Mouse (Mus musculus) liver, adult 2 months (tissue): ENCODE measurements around the gene Phlda3. TPM values are rescaled to one million over a fixed set of nuclear protein-coding genes. Genes with fewer than 3 reads are reported as not detected.

Source experiments
- DNase-seq: peaks from one replicate; pipeline ENCODE4 v3.0.0-alpha.2; 2011; ENCODE audit warnings: low read depth, low spot score; ENCODE audit errors: extremely low read depth
- H3K27ac ChIP-seq: fragments of 200-500 bp; replicated peaks from 2 replicates; pipeline ENCODE4 v1.5.1; 2012; ENCODE audit warnings: low read depth, mild to moderate bottlenecking, control low read depth, inconsistent platforms, low read length; ENCODE audit not compliant: insufficient read depth
- H3K27me3 ChIP-seq: fragments of 200-500 bp; 2 replicates; pipeline ENCODE4 v1.6.1; 2012; ENCODE audit warnings: mild to moderate bottlenecking, moderate library complexity, low read length, inconsistent platforms; ENCODE audit not compliant: control insufficient read depth, insufficient read depth
- H3K36me3 ChIP-seq: fragments of 200-500 bp; 2 replicates; pipeline ENCODE4 v1.6.1; 2012; ENCODE audit warnings: low read length, inconsistent platforms; ENCODE audit not compliant: control insufficient read depth, insufficient read depth
- H3K4me1 ChIP-seq: fragments of 200-500 bp; 2 replicates; pipeline ENCODE4 v1.6.1; 2011; ENCODE audit warnings: low read length; ENCODE audit not compliant: control insufficient read depth, insufficient read depth
- H3K4me3 ChIP-seq: fragments of 200-500 bp; 2 replicates; pipeline ENCODE4 v1.5.1; 2011; ENCODE audit warnings: low read depth, mild to moderate bottlenecking, control low read depth, low read length, moderate library complexity; ENCODE audit not compliant: insufficient read depth
- H3K79me2 ChIP-seq: fragments of 200-500 bp; 2 replicates; pipeline ENCODE4 v1.6.1; 2012; ENCODE audit warnings: inconsistent platforms, mild to moderate bottlenecking, low read length, moderate library complexity; ENCODE audit not compliant: control insufficient read depth, insufficient read depth
- H3K9ac ChIP-seq: fragments of 200-500 bp; 2 replicates; pipeline ENCODE4 v1.6.1; 2012; ENCODE audit warnings: low read depth, mild to moderate bottlenecking, control low read depth, inconsistent platforms, low read length
- CTCF ChIP-seq: fragments of 200-500 bp; IDR thresholded peaks from 2 replicates; pipeline ENCODE4 v1.5.1; 2011; ENCODE audit warnings: low read depth, low read length, control low read depth
- POLR2A ChIP-seq: fragments of 200-500 bp; IDR thresholded peaks from 2 replicates; pipeline ENCODE4 v1.6.1; 2011; ENCODE audit warnings: low read length, control low read depth; ENCODE audit not compliant: insufficient read depth; ENCODE audit errors: extremely low read depth
- WGBS: fragments of 180-500 bp; shearing (Covaris S2); methylation state at CpG from one replicate; pipeline ENCODE4 v1.1.7; 2018; 5-methylcytosine and 5-hydroxymethylcytosine counted together
- polyA plus RNA-seq: library from polyadenylated mRNA; depleted of rRNA; stranded (reverse); fragments of >200 nt; gene quantifications from 2 replicates; pipeline ENCODE4 v1.2.3, GENCODE M21; 2012
- total RNA-seq: library from RNA; depleted of rRNA; stranded (reverse); fragments of >200 nt; gene quantifications from 2 replicates; pipeline ENCODE4 v1.2.3, GENCODE M21; 2014

The Phlda3 gene
- total and polyA plus RNA-seq, 2 experiments = 1.7 to 1.8 TPM

GRCm38 (mm10) chr1:135778780-135779535 is 13.0 kb downstream of the Phlda3 start, which contains the start of gene Tnni1:
Tnni1 (plus strand) TSS chr1:135779434.
- Histone ChIP-seq H3K79me2 (no peaks in the 10 kb centered on the region), H3K27ac (no peak within 1 kb of the TSS), H3K36me3 (no peaks in the 10 kb centered on the region), H3K4me3 (no peak within 1 kb of the TSS), H3K27me3 (no peaks in the 10 kb centered on the region), H3K9ac (no peak within 1 kb of the TSS), H3K4me1 (no peaks in the 10 kb centered on the region; the same call in 1 of the 2 replicates)
- TF ChIP-seq CTCF (no peak), POLR2A (no peak)
- no peak for DNase-seq
- 33% methylated on average over 22 of the region's 22 CpGs for whole genome bisulfite sequencing

- H3K4me3 ChIP-seq = no peak overlapping the region
- H3K4me1 ChIP-seq = no peaks in the 10 kb centered on the region; the same call in 1 of the 2 replicates
- H3K9ac ChIP-seq = no peak overlapping the region
- no peaks in the 10 kb centered on the region for H3K79me2 ChIP-seq
- no peaks in the 10 kb centered on the region for H3K36me3 ChIP-seq
- no peak for DNase-seq
- no peaks in the 10 kb centered on the region for H3K27me3 ChIP-seq
- WGBS = 69% methylated on average over 4 of the region's 4 CpGs
- no peak overlapping the region for H3K27ac ChIP-seq
- TF ChIP-seq POLR2A (no peak), CTCF (no peak)
These were observed 14.7 kb downstream of the Phlda3 start for GRCm38 (mm10) chr1:135780649-135781048.

- Histone ChIP-seq H3K27me3 (no peaks in the 10 kb centered on the region), H3K36me3 (no peaks in the 10 kb centered on the region), H3K27ac (no peak overlapping the region), H3K79me2 (no peaks in the 10 kb centered on the region), H3K9ac (no peak overlapping the region), H3K4me1 (no peaks in the 10 kb centered on the region; the same call in 1 of the 2 replicates), H3K4me3 (no peak overlapping the region)
- DNase-seq = peak; percentile 18
- TF ChIP-seq POLR2A (no peak), CTCF (peak; percentile 94)
- 20% methylated on average over 13 of the region's 13 CpGs for WGBS
These were observed 15.3 kb downstream of the Phlda3 start for GRCm38 (mm10) chr1:135781220-135781619.

DNA sequence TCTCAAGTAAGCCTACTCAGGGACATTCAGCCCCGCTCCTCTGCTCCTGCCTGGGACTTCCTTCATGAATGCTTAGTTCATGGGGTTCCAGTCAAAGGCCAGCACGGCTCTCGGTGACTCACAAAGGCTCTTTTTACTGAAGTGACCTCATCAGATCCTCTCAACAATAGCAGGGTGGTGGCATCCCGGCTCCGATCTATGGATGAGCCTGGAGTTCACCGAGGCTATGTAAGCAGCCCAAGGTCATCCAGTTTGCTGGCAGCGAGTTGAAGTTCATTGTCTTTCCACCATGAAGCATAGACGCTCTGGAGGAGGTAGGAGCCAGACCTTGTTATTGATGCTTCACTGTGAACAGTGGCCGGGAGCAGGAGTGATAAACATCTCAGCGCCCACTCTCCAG is 16.9 kb downstream of the Phlda3 start:
- Histone ChIP-seq H3K9ac (no peak overlapping the region), H3K79me2 (no peaks in the 10 kb centered on the region), H3K4me1 (no peaks in the 10 kb centered on the region), H3K36me3 (no peaks in the 10 kb centered on the region), H3K4me3 (no peak overlapping the region), H3K27ac (no peak overlapping the region), H3K27me3 (no peaks in the 10 kb centered on the region)
- TF ChIP-seq POLR2A = no peak
- TF ChIP-seq CTCF = no peak
- 58% methylated on average over 10 of the region's 10 CpGs for WGBS
- no peak for DNase-seq

DNA sequence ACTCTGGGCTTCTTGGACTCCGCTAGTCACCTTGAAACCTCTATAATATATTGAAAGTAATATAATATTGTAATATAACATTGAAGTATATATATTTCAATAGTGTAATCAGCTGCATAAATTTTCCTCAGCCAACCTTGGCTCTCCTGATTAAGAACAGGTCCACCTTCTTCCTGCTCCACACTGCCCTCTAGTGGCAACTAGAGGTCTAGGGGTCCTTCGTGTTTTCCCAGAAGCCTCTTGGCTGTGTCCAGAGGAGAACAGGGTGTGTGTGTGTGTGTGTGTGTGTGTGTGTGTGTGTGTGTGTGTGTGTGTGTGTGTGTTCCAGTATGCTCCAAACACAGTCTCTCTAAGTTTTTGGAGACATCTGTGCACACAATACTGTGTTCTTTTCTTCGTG is 21.9 kb downstream of the Phlda3 start:
- no peaks in the 10 kb centered on the region for H3K4me1 ChIP-seq
- DNase-seq = peak; percentile 33
- H3K79me2 ChIP-seq = no peaks in the 10 kb centered on the region
- H3K27me3 ChIP-seq = no peaks in the 10 kb centered on the region
- H3K4me3 ChIP-seq = no peak overlapping the region
- WGBS = 60% methylated on average over 3 of the region's 3 CpGs
- no peaks in the 10 kb centered on the region for H3K36me3 ChIP-seq
- H3K27ac ChIP-seq = no peak overlapping the region
- TF ChIP-seq POLR2A (no peak), CTCF (peak; percentile 66; the same call in 1 of the 2 replicates)
- no peak overlapping the region for H3K9ac ChIP-seq

GRCm38 (mm10) chr1:135788708-135789107 is 22.8 kb downstream of the Phlda3 start:
- TF ChIP-seq CTCF (no peak), POLR2A (no peak)
- no peak for DNase-seq
- WGBS = 38% methylated on average over 10 of the region's 10 CpGs
- no peaks in the 10 kb centered on the region for H3K36me3 ChIP-seq
- no peak overlapping the region for H3K9ac ChIP-seq
- H3K27ac ChIP-seq = no peak overlapping the region
- 0 out of 2 replicates have a peak, but pooled peaks cover 2% of the 10 kb centered on the region for H3K27me3 ChIP-seq
- no peaks in the 10 kb centered on the region for H3K4me1 ChIP-seq
- no peaks in the 10 kb centered on the region for H3K79me2 ChIP-seq
- no peak overlapping the region for H3K4me3 ChIP-seq
